Mouse (Mus musculus) cerebellum, adult 11-12 months (tissue): ENCODE measurements around the gene Usp2.
"Not testable (repeated sequence)": the region's sequence is repeated elsewhere in the genome, so short reads cannot be mapped to it uniquely, and the experiment has no call there.

Source experiments
- DNase-seq: peaks from one replicate; pipeline ENCODE4 v3.0.0; 2022

The Usp2 gene

GRCm38 (mm10) chr9:44095781-44096180, 29.0 kb downstream of the Usp2 start:
- DNase-seq, result no peak

DNA sequence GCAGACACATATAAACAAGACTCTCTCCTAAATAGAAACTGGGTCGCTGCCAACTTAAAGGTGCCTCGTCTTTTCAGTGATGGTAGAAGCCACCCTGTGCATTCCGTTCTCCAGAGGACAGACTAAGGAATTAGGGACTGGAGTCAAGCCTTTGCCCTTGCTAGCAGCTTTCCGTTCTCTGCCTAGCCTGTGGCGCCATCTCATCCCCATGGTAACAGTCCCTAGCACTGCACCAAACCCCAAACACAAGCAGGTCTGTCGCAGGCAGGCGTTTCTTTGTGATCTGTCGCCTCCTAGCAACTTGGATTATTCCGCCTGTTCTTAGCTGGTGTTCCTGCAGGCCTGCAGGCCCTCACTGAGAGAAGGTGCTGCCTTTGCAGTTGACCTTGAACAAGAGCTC, 29.7 kb downstream of the Usp2 start:
- DNase-seq, result no peak

GRCm38 (mm10) chr9:44101490-44101889, 34.7 kb downstream of the Usp2 start, which contains the start of gene Mfrp:
Gene Mfrp, plus strand, starts transcription at chr9:44101729.
- no peak for DNase-seq

DNA sequence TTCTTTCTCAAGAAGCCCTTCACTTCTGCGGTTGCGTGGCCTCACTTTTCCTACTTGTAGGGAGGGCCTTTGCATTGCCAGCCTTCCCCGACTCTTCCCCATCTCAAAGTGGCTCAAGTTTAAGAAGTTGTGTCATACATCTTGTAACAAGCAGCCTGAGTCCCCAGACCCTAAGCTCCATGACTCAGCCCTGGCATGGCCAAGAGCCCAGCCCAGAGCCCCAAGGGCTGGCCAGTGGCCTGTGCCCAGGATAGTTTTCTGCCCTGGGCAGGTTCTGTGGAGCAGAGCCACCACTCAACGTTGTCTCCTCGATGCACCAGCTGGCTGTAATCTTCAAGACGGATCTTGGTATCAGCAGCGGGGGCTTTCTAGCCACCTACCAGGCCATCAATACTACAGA, 38.1 kb downstream of the Usp2 start:
- DNase-seq, result no peak

- DNase-seq, result no peak
Observed at GRCm38 (mm10) chr9:44105781-44106180, 39.0 kb downstream of the Usp2 start.

DNA sequence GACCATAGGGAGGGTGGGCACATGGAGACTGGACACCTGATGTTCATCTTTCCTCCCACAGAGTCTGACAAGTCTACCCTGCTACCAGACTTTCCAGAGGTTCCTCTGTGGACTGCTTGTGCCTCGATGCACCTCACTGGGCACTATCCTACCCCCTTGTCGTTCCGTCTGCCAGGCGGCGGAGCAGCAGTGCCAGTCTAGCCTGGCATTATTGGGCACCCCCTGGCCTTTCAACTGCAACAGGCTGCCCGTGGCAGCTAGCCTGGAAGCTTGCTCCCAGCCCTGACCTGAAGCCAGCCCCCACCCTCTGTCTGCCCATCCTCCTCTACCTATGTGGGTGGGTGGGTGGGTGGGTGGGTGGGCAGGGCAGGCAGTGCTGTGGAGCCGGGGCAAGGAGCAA, 39.4 kb downstream of the Usp2 start:
- DNase-seq, result no peak

DNA sequence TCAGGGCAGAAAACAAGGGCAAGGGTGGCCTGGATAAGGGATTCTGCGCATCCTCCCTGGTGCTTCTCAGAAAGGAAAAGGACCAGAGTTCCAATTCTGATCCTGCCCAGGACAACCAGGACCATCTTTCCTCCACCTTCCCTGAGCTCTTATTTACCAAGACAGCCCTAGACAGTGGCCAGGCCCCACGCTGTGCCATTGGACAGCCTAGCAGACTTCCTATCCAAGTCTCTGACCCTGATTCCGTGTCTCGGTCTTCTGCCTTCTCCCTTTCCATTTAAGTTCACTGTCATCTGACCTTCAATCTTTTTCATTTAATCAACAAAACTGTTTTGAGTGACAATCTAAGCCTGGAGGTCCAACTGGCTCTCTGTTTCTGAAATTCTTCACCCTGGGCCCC, 39.8 kb downstream of the Usp2 start:
- no peak for DNase-seq

DNA sequence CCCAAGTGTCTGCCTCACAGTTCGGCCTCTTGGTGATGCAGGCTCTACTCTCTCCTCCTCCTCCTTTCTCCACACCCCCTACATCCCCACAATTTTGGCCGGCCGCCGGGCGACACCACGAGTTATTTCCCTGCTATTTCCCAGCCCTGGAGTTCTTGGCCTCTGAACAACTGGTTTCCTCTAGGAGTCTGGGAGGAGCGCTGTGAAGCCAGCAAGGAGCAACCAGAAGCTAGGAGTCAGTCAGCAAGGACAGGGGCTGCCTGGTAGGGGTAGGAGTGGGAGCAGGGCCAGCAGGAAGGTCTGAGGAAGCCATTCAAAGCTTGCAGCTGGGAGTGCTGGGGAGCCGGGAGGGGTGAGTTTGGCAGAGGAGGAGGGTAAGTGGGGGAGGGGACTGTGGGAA, 40.3 kb downstream of the Usp2 start, which contains the start of gene C1qtnf5:
TSS of gene C1qtnf5 (plus strand) at position 136 of the 400 bp plus-strand sequence.
- DNase-seq, result peak; percentile 76

- peak; percentile 55 for DNase-seq
Observed at GRCm38 (mm10) chr9:44107557-44108179, 40.8 kb downstream of the Usp2 start.

DNA sequence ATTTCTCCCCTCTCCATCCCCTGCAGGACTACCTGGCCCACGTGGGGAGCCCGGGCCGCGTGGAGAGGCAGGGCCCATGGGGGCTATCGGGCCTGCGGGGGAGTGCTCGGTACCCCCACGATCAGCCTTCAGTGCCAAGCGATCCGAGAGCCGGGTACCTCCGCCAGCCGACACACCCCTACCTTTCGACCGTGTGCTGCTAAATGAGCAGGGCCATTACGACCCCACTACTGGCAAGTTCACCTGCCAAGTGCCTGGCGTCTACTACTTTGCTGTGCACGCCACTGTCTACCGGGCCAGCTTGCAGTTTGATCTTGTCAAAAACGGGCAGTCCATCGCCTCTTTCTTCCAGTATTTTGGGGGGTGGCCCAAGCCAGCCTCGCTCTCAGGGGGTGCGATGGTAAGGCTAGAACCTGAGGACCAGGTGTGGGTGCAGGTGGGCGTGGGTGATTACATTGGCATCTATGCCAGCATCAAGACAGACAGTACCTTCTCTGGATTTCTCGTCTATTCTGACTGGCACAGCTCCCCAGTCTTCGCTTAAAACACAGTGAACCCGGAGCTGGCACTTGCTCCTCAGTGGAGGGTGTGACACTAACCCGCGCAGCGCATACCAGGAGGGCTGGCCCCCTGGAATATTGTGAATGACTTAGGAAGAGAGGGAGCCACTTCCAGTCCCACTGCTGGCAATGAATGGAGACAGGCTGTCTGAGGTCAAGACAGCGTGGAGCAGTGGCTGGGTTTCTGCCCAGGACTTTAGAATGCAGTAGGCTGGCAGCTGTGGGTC, 41.6 kb downstream of the Usp2 start:
- no peak for DNase-seq

DNA sequence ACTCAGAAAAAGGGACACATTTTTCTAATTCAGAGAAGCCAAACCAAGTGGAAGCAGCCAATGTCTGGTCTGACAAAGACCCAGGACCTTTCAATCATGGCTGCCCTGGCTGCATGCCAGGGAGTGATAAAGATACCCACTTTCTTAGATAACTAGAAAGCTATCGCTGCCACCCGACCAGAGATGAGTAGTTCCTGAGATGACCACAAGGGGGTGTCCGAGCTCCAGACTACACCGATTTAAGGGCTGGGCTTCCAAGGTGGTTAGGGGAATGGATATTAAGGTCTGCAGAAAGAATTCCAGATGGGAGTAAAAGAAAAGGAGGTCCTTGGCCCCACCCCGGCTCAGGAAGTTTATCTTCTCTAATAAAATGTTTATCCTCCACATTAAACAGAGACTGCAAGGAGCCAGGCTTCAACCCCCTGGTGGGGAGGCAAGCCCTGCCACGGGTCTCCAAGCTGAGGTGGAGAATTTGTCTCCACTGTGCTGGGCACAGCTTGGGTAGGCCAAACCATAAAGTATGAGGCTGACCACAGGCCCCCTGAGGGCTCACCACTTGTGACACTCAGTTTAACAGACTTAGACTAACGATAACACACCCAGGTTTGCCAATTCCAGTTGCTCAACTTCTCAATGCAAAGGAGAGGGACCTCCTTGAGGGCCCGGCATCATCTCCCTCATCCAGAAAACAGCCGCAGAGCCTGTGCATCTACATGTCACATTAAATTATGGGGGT, 42.7 kb downstream of the Usp2 start:
- peak; percentile 78 for DNase-seq

GRCm38 (mm10) chr9:44111909-44112308, 45.1 kb downstream of the Usp2 start:
- DNase-seq, result not testable (repeated sequence)

- peak; percentile 97 for DNase-seq
Observed at GRCm38 (mm10) chr9:44113105-44113789, 46.4 kb downstream of the Usp2 start, which contains the start of the genes Gm49380 and Rnf26. Gene Gm49380, minus strand, starts transcription at chr9:44113500. Gene Rnf26, minus strand, starts transcription at chr9:44113517.

GRCm38 (mm10) chr9:44114453-44114852, 47.6 kb downstream of the Usp2 start:
- DNase-seq, result no peak

DNA sequence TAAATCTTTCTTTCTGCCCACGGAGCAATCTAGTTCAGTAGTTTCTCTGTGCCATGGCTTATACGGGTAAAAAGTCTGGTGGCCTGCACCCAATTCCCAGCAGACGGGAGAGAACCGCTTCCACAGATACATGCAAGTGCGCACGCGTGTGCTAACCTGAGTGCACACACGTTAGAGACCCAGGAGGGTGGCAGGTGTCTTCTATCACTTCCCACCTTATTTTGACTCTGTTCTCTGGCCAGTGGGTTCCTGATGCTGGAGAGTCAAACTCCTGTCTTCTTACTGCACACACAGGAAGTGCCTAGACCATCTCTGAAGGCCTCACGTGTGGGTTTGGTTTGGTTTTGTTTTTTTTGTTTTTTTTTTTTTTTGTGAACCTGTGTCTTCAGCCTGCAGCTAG, 48.8 kb downstream of the Usp2 start:
- DNase-seq, result no peak

- no peak for DNase-seq
Observed at GRCm38 (mm10) chr9:44116182-44116581, 49.4 kb downstream of the Usp2 start.

- DNase-seq, result no peak
Observed at GRCm38 (mm10) chr9:44119011-44119410, 52.2 kb downstream of the Usp2 start.

DNA sequence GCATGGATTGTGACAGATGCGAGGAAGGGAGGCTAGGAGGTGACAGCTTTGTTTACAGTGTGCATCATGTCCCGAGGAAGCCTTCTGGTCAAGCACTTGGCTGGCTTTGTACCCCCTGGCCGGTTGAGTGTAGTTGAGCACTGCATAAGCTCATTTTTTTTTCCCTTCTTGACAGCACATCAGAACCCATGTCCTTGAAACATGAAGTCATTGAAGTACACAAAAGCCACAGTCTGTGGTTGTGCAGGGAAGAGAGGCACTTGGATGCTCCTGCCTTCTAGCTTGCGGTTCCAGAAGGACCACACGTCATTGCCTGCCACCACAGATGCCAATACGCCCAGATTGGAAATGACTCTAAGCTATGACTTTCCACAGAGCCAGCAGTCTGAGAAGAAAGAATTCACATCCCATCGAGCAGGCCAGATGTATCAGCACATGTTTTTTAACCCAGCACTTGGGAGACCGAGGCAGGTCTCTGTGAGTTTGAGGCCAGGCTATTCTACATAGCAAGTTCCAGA, 53.2 kb downstream of the Usp2 start:
- DNase-seq, result no peak

GRCm38 (mm10) chr9:44124317-44124716, 57.5 kb downstream of the Usp2 start:
- peak; percentile 36 for DNase-seq

DNA sequence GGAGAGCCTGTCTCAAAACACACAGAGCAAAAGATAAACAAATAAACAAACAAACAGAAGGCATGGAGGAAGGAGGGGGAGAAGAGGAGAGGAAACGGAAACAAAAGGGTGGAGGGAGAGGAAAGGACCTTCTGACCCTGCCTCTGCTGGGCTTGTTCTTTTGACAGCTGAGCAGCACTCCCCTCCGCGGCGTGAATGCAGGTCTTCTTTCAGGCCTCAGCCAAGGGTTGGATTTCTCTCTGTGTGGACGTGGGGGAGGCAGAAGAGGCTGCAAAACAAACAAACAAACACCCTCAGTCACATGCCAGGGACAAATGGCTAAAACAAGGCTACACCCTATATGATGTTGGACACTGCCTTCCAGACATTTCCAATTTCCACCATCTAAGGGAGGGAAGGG, 58.2 kb downstream of the Usp2 start:
- peak; percentile 11 for DNase-seq

DNA sequence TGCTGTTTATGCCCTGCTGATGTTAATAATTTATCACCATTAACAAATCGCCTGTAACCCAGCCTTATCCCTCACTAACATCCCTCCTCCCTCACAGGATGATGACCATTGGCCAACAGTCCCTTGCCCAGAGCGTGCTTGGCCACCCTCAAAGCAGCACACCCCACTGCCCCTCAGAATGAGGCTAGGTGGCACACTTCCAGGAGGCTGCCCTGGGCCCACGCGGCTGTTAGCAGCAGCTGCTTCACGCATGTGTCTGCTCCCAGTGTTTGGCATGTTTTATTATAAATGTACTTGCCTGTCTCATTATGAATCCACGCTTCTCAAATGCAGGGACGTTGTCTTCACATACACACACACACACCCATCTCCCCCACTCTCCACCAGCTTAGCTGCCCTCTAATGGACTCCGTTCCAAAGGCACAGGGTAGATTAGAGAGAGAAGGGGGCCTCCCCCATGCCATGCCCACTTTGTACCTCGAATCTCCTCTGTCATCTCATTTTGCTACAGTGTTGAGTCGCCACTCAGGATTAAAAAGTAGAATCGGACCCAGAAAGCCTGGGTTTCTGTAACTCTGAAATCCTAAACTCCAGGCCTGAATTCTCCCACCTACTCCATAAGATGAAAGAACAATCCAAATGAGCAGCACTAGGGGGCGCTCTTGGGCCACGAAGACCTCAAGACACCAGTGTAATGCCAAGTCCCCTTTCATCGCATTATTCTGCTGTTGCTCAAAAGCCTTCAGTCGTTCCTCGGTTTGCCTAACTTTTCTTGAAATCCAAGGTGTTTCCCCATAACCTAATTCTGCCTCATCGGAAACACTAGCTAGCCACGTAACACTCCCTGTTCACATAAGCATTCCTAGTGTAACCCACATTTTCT, 59.0 kb downstream of the Usp2 start:
- DNase-seq, result peak; percentile 81

- DNase-seq, result peak; percentile 11
Observed at GRCm38 (mm10) chr9:44126746-44127145, 59.9 kb downstream of the Usp2 start.
